Mouse (Mus musculus): Measurements from ENCODE around the gene Gm28729. TPM values are rescaled to one million over a fixed set of nuclear protein-coding genes. Genes with fewer than 3 reads are reported as not detected.
"Not testable (repeated sequence)": the region's sequence is repeated elsewhere in the genome, so short reads cannot be mapped to it uniquely, and the experiment has no call there.

The Gm28729 gene
- total and polyA plus RNA-seq, 3 experiments: 0.16 TPM; not detected in 2

GRCm38 (mm10) chr9:96536895-96537614, 12.0 kb upstream of the Gm28729 start:
- Histone ChIP-seq H3K4me1 (ENCODE audit: insufficient read depth, low read depth, low read length) (0 out of 2 replicates have a peak, but pooled peaks cover 5% of the 10 kb centered on the region), H3K27me3 (ENCODE audit: insufficient read depth, low read length) (0 out of 2 replicates have a peak, but pooled peaks cover 3% of the 10 kb centered on the region), H3K4me3 (ENCODE audit: low read depth, low read length) (no peak overlapping the region), H3K36me3 (replicated peaks) (peaks cover 42% of the 10 kb centered on the region), H3K9me3 (replicated peaks) (no peaks in the 10 kb centered on the region)
- TF ChIP-seq GATA1 (IDR thresholded peaks at IDR 0.05; ENCODE audit: borderline replicate concordance, low read length) (no peak), POLR2AphosphoS5 (IDR thresholded peaks at IDR 0.05; ENCODE audit: insufficient replicate concordance, low read depth, low read length) (no peak), TAL1 (conservative IDR thresholded peaks at IDR 0.05; ENCODE audit: low read depth, low read length) (no peak), CTCF (IDR thresholded peaks at IDR 0.05; ENCODE audit: low read depth, low read length) (no peak), GATA2 (IDR thresholded peaks at IDR 0.05; ENCODE audit: borderline replicate concordance, low read depth, low read length) (no peak)
- ATAC-seq (ENCODE audit: extremely low read depth, insufficient number of reproducible peaks, low FRiP score, poor library complexity, severe bottlenecking) (no peak), DNase-seq (ENCODE audit: low spot score) (no peak)

DNA sequence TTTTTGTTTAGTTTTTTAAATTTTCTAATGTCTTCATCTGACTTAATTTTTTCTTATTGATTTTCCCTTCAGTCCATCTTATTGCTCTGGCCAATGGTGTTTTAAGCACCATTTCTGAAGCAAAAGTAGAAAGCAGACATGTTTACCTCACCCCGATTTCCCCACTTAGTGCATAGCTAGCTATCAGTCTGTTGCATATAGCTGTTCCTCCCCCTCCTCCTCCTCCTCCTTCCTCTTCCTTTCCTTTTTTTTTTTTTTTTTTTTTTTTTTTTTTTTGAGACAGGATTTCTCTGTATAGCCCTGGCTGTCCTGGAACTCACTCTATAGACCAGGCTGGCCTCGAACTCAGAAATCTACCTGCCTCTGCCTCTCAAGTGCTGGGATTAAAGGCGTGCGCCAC, 11.0 kb upstream of the Gm28729 start:
- H3K36me3 ChIP-seq (replicated peaks): peaks cover 32% of the 10 kb centered on the region
- not testable (repeated sequence) for H3K27me3 ChIP-seq (ENCODE audit: insufficient read depth, low read length); H3K9me3 ChIP-seq (replicated peaks); ATAC-seq (ENCODE audit: extremely low read depth, insufficient number of reproducible peaks, low FRiP score, poor library complexity, severe bottlenecking); DNase-seq (ENCODE audit: low spot score); H3K4me3 ChIP-seq (ENCODE audit: low read depth, low read length); H3K4me1 ChIP-seq (ENCODE audit: insufficient read depth, low read depth, low read length)

DNA sequence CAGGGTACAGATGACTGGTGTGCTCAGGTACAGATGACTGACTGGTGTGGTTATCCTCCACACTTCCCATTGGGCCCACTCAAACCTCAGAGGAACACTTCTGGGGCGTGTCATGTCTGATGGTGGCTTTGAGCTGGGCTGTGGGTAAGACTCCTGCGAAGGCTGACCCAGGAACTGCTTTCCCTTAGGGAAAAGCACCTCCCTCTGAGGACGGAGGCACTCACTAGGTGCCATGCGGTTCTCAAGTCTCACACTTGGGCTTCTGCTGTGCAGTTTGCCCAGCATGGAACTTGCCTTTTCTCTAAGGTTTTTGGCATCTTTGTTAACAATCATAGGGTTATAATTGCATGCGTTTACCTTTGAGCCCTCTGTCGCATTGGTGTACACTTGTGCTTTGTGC, 10.4 kb upstream of the Gm28729 start:
- Histone ChIP-seq H3K36me3 (replicated peaks) (peaks cover 29% of the 10 kb centered on the region), H3K4me3 (ENCODE audit: low read depth, low read length) (no peak overlapping the region), H3K27me3 (ENCODE audit: insufficient read depth, low read length) (0 out of 2 replicates have a peak, but pooled peaks cover 3% of the 10 kb centered on the region), H3K9me3 (replicated peaks) (no peaks in the 10 kb centered on the region), H3K4me1 (ENCODE audit: insufficient read depth, low read depth, low read length) (0 out of 2 replicates have a peak, but pooled peaks cover 8% of the 10 kb centered on the region)
- no peak for TF ChIP-seq CTCF (IDR thresholded peaks at IDR 0.05; ENCODE audit: low read depth, low read length)
- no peak for TF ChIP-seq POLR2AphosphoS5 (IDR thresholded peaks at IDR 0.05; ENCODE audit: insufficient replicate concordance, low read depth, low read length)
- no peak for TF ChIP-seq GATA2 (IDR thresholded peaks at IDR 0.05; ENCODE audit: borderline replicate concordance, low read depth, low read length)
- TF ChIP-seq GATA1 (IDR thresholded peaks at IDR 0.05; ENCODE audit: borderline replicate concordance, low read length): no peak
- TF ChIP-seq TAL1 (conservative IDR thresholded peaks at IDR 0.05; ENCODE audit: low read depth, low read length): no peak
- DNase-seq (ENCODE audit: low spot score) (no peak), ATAC-seq (ENCODE audit: extremely low read depth, insufficient number of reproducible peaks, low FRiP score, poor library complexity, severe bottlenecking) (no peak)

- DNase-seq (ENCODE audit: low spot score) (no peak), ATAC-seq (ENCODE audit: extremely low read depth, insufficient number of reproducible peaks, low FRiP score, poor library complexity, severe bottlenecking) (no peak)
- H3K4me1 ChIP-seq (ENCODE audit: insufficient read depth, low read depth, low read length): 0 out of 2 replicates have a peak, but pooled peaks cover 11% of the 10 kb centered on the region
- TF ChIP-seq CTCF (IDR thresholded peaks at IDR 0.05; ENCODE audit: low read depth, low read length): no peak
- TF ChIP-seq GATA2 (IDR thresholded peaks at IDR 0.05; ENCODE audit: borderline replicate concordance, low read depth, low read length): no peak
- TF ChIP-seq GATA1 (IDR thresholded peaks at IDR 0.05; ENCODE audit: borderline replicate concordance, low read length): no peak
- TF ChIP-seq POLR2AphosphoS5 (IDR thresholded peaks at IDR 0.05; ENCODE audit: insufficient replicate concordance, low read depth, low read length): no peak
- TF ChIP-seq TAL1 (conservative IDR thresholded peaks at IDR 0.05; ENCODE audit: low read depth, low read length): no peak
- H3K9me3 ChIP-seq (replicated peaks): no peaks in the 10 kb centered on the region
- H3K4me3 ChIP-seq (ENCODE audit: low read depth, low read length): no peak overlapping the region
- H3K36me3 ChIP-seq (replicated peaks): peaks cover 25% of the 10 kb centered on the region
- H3K27me3 ChIP-seq (ENCODE audit: insufficient read depth, low read length): 0 out of 2 replicates have a peak, but pooled peaks cover 3% of the 10 kb centered on the region
These were observed 9.2 kb upstream of the Gm28729 start for GRCm38 (mm10) chr9:96534256-96534655.

DNA sequence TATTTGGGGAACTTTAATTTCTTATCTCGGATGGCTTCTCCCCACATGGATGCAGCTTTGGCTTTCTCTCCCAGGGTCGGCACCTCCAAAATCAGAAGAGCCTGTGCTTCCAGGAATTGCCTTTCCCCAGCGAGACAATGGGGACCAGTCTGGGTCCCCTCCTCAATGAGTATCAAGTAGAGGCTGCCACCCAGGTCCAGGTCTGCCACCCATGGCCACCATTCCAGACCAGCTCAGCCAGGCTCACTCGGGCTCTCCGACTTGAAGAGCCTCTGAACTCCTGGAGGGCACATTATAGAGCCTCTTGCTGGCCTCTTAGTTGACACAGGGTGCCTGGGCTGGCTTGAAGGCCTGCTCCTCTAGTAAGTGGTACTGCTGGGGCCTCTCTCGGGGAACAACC, 8.4 kb upstream of the Gm28729 start:
- TF ChIP-seq POLR2AphosphoS5 (IDR thresholded peaks at IDR 0.05; ENCODE audit: insufficient replicate concordance, low read depth, low read length) (no peak), CTCF (IDR thresholded peaks at IDR 0.05; ENCODE audit: low read depth, low read length) (no peak), GATA2 (IDR thresholded peaks at IDR 0.05; ENCODE audit: borderline replicate concordance, low read depth, low read length) (no peak)
- ATAC-seq (ENCODE audit: extremely low read depth, insufficient number of reproducible peaks, low FRiP score, poor library complexity, severe bottlenecking) (no peak), DNase-seq (ENCODE audit: low spot score) (no peak)
- Histone ChIP-seq H3K27me3 (ENCODE audit: insufficient read depth, low read length) (peaks cover 3% of the 10 kb centered on the region; the same call in 1 of the 2 replicates), H3K4me3 (ENCODE audit: low read depth, low read length) (no peak overlapping the region), H3K4me1 (ENCODE audit: insufficient read depth, low read depth, low read length) (0 out of 2 replicates have a peak, but pooled peaks cover 11% of the 10 kb centered on the region), H3K36me3 (replicated peaks) (peaks cover 19% of the 10 kb centered on the region), H3K9me3 (replicated peaks) (no peaks in the 10 kb centered on the region)

DNA sequence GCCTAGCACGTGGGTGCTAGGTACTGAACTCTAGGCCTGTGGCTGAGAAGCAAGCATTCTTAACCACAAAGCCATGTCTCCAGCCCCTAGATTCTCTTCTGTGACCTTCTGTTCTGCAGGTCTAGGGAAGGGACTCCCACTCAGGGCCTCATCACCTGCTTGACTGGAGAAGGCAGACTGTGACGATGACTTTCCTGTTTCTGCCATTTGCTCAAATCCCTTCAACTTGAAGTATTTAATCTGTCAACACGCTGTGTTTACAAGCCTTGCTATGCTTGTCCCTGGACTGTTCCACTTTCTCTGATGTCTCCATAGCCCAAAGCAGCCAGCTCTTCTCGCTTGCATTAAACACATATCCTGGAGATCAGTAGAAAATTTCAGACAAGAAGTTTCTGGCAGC, 7.5 kb upstream of the Gm28729 start:
- no peak for DNase-seq (ENCODE audit: low spot score)
- H3K9me3 ChIP-seq (replicated peaks): no peaks in the 10 kb centered on the region
- H3K36me3 ChIP-seq (replicated peaks): peaks cover 11% of the 10 kb centered on the region
- H3K4me1 ChIP-seq (ENCODE audit: insufficient read depth, low read depth, low read length): 0 out of 2 replicates have a peak, but pooled peaks cover 14% of the 10 kb centered on the region
- TF ChIP-seq GATA2 (IDR thresholded peaks at IDR 0.05; ENCODE audit: borderline replicate concordance, low read depth, low read length) (no peak), CTCF (IDR thresholded peaks at IDR 0.05; ENCODE audit: low read depth, low read length) (no peak), POLR2AphosphoS5 (IDR thresholded peaks at IDR 0.05; ENCODE audit: insufficient replicate concordance, low read depth, low read length) (no peak), GATA1 (IDR thresholded peaks at IDR 0.05; ENCODE audit: borderline replicate concordance, low read length) (no peak), TAL1 (conservative IDR thresholded peaks at IDR 0.05; ENCODE audit: low read depth, low read length) (no peak)
- ATAC-seq (ENCODE audit: extremely low read depth, insufficient number of reproducible peaks, low FRiP score, poor library complexity, severe bottlenecking): no peak
- peaks cover 3% of the 10 kb centered on the region; the same call in 1 of the 2 replicates for H3K27me3 ChIP-seq (ENCODE audit: insufficient read depth, low read length)
- H3K4me3 ChIP-seq (ENCODE audit: low read depth, low read length): no peak overlapping the region
